Mouse (Mus musculus) spleen, adult 2 months (tissue): Measurements from ENCODE around the gene Srsf2.

Experiments
- CTCF ChIP-seq: fragments of 200-500 bp; IDR thresholded peaks from 2 replicates; pipeline ENCODE4 v1.5.1; 2011; ENCODE audit warnings: mild to moderate bottlenecking, inconsistent platforms; ENCODE audit not compliant: insufficient read depth, insufficient read length, insufficient replicate concordance; ENCODE audit errors: extremely low read depth
- POLR2A ChIP-seq: fragments of 200-500 bp; IDR thresholded peaks from 2 replicates; pipeline ENCODE4 v1.6.1; 2011; ENCODE audit warnings: low read depth, low read length, inconsistent platforms

DNA sequence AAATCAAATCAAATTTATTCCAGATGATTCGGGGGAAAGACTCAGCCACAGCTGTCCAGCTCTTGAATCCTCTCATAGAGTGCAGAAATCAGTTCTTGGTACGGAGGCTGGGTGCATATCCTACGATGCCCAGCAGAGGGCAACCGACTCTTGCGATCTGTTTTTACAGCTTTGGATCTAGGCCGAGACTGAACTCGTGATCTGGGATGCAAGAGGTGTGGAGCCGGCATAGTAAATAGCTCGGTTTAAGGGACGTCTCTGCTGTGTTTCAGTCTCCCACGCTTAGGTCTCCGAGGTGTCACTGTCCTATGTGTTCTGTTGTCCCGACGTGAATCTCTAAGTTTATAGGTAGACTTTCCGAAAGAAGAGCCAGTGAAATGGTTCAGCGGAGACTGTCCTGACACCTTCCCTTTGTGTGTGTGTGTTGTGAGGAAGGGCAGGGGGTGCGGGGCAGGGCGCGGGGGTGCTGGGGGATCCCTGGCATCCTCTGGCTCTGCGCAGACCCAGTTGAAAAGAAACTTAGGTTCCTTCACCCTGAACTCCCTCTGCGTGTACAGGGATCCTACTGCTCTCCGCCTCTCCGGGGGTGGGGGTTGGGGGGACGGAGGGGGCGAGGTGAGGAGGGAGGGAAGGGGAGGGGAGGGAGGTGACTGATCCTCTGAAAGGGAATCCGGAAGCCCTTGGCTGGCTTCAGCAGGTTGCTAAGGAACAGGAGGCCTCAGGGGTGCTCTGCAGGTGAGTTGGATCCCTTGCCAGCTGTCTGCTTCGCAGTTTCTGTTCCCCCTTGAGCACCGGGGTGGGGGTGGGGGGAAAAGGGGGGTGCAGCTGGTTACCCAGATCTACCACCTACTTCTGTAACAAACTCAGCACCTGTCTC lies 32.6 kb upstream of the Srsf2 start:
- TF ChIP-seq CTCF (peak; percentile 84; the same call in 1 of the 2 replicates), POLR2A (no peak)
